Mouse (Mus musculus): ENCODE data around the gene Zfp473. TPM values are rescaled to one million over a fixed set of nuclear protein-coding genes. Genes with fewer than 3 reads are reported as not detected.

Gene Zfp473
- total RNA-seq (2023) = 2.4 to 3.5 TPM (median 2.5 TPM) in 4 replicates

GRCm38 (mm10) chr7:44750950-44751349 is at the start of gene Zfp473:
Gene Zfp473, minus strand, starts transcription at chr7:44751050.

DNA sequence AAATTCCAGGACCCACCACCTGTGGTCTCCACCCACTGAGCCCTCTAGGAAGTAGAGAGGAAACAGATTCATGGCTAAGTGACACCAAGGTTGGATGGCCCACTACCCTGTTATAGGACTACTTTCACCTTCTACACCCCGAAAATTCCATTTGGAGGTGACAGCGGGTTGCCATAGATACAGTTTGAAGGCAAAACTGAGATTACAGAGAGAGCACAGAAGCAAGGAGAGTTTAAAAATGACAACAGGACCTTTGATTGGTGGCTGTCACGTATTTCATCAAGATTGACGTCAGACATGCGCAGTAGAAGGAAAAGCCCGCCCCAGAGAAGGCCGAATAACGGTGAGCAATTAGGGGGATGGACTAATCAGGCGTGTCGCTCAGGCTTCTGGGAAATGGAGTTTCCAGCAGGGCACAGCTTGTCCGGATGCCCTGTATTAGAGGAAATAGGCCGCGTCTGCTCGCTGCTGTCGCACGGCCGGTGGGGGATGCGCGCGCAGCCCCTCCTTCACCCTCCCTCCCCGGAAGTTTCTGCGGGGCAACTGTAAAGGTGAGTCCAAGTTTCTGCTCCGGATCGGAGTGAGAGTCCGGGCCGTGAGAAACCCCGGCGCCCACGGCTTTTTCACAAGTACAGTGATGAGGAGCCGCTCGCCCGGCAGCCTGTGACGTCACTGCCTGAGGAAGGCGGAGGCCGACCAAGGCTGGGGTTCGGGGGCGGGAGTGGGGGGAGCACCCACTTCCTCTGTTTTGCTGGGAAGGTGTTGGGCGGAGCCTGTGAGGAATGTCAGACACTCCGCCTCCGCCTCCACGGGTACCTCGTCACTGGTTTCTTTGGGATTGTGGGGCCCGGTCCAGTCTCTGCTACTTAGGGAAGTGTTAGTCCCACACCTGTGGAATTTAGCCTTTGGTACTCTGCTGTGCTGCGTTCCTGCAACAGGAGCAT is 2.5 kb downstream of the Zfp473 start, which contains the start of gene Vrk3:
Gene Vrk3, plus strand, starts transcription at position 313 of the 944 bp plus-strand sequence.

DNA sequence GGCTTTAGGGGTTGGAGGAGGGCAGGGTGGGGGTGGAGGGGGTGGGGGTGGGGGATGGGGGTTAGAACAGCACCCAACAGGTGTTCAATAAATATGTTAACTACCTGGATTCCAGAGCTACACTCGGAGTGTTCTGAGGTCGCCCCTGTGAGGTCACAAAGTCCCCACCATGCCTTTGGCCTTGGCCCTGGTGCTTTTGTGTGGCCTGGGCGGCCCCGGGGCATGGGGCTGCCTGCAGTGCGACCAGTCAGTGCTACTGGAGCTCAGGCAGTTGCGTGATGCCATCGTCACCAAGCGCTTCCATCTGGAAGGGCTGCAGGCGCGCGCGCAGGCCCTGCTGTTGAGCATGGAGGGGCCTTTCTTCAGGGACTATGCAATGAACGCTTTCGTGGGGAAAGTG is 42.3 kb downstream of the Zfp473 start, which contains the start of gene Izumo2:
Gene Izumo2, plus strand, starts transcription at position 169 of the 400 bp plus-strand sequence.

Other genes starting within 250 kb of the Zfp473 start
- 14.6 to 19.3 TPM (median 15.8 TPM) in 4 replicates for gene Mybpc2, start 226.4 kb downstream of the Zfp473 start, total RNA-seq (2023)
- 425 to 467 TPM (median 446 TPM) in 4 replicates for gene Spib, start 219.0 kb downstream of the Zfp473 start, total RNA-seq (2023)
- 148 to 155 TPM (median 150 TPM) in 4 replicates for gene Pold1, start 202.2 kb downstream of the Zfp473 start, total RNA-seq (2023)
- 391 to 409 TPM (median 403 TPM) in 4 replicates for gene Nr1h2, start 197.1 kb downstream of the Zfp473 start, total RNA-seq (2023)
- 536 to 582 TPM (median 560 TPM) in 4 replicates for gene Napsa, start 178.7 kb downstream of the Zfp473 start, total RNA-seq (2023)
- 24.2 to 30.1 TPM (median 26.7 TPM) in 4 replicates for gene Kcnc3, start 160.4 kb downstream of the Zfp473 start, total RNA-seq (2023)
- 0.27 TPM in 1 of 4 replicates, not detected in the others for gene Myh14, start 80.2 kb downstream of the Zfp473 start, total RNA-seq (2023)
- gene Izumo2, start 42.3 kb downstream of the Zfp473 start, total RNA-seq (2023) = not detected in 4 replicates
- 71.8 to 83.5 TPM (median 82.3 TPM) in 4 replicates for gene Vrk3, start 2.6 kb downstream of the Zfp473 start, total RNA-seq (2023)
- 38.1 to 43.6 TPM (median 42.2 TPM) in 4 replicates for gene Nup62, start 65.0 kb upstream of the Zfp473 start, total RNA-seq (2023)
- 107 to 141 TPM (median 132 TPM) in 4 replicates for gene Il4i1, start 65.3 kb upstream of the Zfp473 start, total RNA-seq (2023)
- gene Atf5, start 65.6 kb upstream of the Zfp473 start, total RNA-seq (2023) = 4.4 to 5.2 TPM (median 4.4 TPM) in 4 replicates
- 29.9 to 41.1 TPM (median 31.8 TPM) in 4 replicates for gene Akt1s1, start 97.9 kb upstream of the Zfp473 start, total RNA-seq (2023)
- 115 to 148 TPM (median 127 TPM) in 4 replicates for gene Tbc1d17, start 98.0 kb upstream of the Zfp473 start, total RNA-seq (2023)
- 67.9 to 83.2 TPM (median 71.0 TPM) in 4 replicates for gene Pnkp, start 106.1 kb upstream of the Zfp473 start, total RNA-seq (2023)
- 15.9 to 30.2 TPM (median 18.0 TPM) in 4 replicates for gene Ptov1, start 118.7 kb upstream of the Zfp473 start, total RNA-seq (2023)
- gene Med25, start 141.7 kb upstream of the Zfp473 start, total RNA-seq (2023) = 55.3 to 70.3 TPM (median 69.2 TPM) in 4 replicates
- gene Fuz, start 145.0 kb upstream of the Zfp473 start, total RNA-seq (2023) = 23.2 to 35.7 TPM (median 31.8 TPM) in 4 replicates
- 80.9 to 89.4 TPM (median 83.8 TPM) in 4 replicates for gene Ap2a1, start 178.4 kb upstream of the Zfp473 start, total RNA-seq (2023)
- not detected in 4 replicates for gene Tsks, start 192.2 kb upstream of the Zfp473 start, total RNA-seq (2023)
- gene Cpt1c, start 223.8 kb upstream of the Zfp473 start, total RNA-seq (2023) = 0.60 TPM in 1 of 4 replicates, not detected in the others
- gene Prmt1, start 235.5 kb upstream of the Zfp473 start, total RNA-seq (2023) = 144 to 150 TPM (median 149 TPM) in 4 replicates
- gene Irf3, start 246.6 kb upstream of the Zfp473 start, total RNA-seq (2023) = 149 to 182 TPM (median 160 TPM) in 4 replicates
- gene Bcl2l12, start 247.7 kb upstream of the Zfp473 start, total RNA-seq (2023) = 31.3 to 35.1 TPM (median 34.3 TPM) in 4 replicates

Data from B cell, adult 62 days (primary cell).